Mouse (Mus musculus): Measurements from ENCODE around the gene Mipol1.

Gene Mipol1

DNA sequence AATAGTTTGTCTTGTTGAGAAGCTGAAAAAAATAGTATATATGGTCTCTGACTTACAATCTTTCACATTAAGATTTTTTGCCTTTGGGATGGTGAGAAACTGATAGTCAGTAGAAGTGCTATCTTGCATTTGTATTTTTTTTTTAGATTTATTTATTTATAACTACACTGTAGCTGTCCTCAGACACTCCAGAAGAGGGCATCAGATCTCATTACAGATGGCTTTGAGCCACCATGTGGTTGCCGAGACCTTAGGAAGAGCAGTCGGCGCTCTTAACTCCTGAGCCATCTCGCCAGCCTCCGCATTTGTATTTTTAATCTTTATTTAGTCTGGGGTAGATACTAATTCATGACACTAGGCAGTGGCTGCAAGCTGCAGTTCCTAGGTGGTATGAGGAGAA is 3.2 kb downstream of the Mipol1 start:
- ATAC-seq (ENCODE audit: insufficient number of reproducible peaks, low FRiP score, low TSS enrichment) = no peak

DNA sequence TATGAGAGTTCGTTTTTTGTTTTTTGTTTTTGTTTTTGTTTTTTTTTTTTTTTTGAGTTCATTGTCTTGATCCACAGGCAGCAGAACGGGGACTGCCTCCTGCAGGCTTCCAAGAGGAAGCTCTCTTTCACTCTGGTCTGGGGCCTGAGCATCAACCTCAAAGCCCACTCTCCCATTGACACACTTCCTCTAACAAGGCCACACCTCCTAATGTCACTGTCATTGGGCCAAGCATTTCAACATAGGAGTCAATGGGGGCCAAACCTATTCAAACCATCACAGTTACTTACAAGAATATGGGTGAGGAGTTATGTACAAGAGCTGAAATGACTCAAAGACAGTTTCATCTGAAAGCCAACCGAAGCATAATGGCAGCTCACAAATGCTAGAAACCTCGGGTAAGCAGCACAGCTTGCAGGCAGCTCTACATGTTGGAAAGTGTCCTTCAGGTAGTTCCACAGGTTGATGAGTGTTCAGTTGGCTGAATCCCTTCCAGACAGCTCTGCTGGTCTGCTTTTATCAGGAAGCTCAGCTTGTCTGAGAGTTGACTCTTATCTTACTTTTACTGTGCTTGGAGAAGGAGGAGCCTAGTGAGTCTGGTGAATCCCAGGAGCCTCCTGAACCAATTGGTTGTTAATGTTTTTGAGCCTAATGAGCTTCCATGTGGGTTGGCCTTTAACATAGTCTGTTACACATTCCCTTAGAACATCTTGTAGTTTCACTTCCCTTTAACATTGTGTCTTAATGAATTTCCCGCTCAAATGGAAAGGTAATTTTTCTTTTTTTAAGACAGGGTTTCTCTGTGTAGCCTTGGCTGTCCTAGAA is 13.7 kb downstream of the Mipol1 start:
- no peak for ATAC-seq (ENCODE audit: insufficient number of reproducible peaks, low FRiP score, low TSS enrichment)

DNA sequence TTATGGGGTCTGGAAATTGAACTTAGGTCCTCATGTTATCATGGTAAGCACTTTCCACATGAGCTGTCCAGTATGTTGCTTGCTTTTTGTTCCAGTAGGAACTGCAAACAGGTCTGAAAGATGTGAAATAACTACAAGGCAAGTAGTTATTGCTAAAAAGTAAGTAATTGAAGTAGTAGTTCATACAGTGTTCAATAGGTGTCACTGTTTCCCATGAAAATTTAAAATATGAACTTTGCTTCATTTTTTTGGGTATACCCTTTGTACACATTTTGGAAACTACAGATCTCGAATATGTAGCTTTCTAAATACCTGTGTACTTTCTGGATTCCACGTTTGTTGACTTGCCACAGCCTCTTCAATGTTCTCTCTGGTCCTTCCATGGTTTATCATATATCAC is 28.3 kb downstream of the Mipol1 start:
- ATAC-seq (ENCODE audit: insufficient number of reproducible peaks, low FRiP score, low TSS enrichment) = no peak

DNA sequence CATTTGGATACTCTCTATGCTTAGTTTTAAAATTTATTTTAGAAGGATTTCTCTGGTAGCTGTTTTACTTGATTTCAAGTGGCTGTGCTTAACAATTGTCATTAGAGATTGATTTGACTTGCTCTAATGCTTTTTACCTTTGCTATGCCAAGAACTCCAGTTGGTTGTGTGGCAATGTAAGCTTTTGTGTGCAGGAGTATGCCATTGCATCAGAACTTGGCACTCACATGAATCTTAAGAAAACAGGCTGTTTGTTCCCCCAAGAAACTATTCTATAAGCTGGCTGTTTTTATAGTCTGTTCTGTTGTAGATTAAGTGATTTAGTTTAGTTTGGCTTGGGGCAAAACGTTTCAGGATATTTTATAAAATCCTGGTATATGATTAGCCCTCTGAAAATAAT is 45.2 kb downstream of the Mipol1 start:
- no peak for ATAC-seq (ENCODE audit: insufficient number of reproducible peaks, low FRiP score, low TSS enrichment)

DNA sequence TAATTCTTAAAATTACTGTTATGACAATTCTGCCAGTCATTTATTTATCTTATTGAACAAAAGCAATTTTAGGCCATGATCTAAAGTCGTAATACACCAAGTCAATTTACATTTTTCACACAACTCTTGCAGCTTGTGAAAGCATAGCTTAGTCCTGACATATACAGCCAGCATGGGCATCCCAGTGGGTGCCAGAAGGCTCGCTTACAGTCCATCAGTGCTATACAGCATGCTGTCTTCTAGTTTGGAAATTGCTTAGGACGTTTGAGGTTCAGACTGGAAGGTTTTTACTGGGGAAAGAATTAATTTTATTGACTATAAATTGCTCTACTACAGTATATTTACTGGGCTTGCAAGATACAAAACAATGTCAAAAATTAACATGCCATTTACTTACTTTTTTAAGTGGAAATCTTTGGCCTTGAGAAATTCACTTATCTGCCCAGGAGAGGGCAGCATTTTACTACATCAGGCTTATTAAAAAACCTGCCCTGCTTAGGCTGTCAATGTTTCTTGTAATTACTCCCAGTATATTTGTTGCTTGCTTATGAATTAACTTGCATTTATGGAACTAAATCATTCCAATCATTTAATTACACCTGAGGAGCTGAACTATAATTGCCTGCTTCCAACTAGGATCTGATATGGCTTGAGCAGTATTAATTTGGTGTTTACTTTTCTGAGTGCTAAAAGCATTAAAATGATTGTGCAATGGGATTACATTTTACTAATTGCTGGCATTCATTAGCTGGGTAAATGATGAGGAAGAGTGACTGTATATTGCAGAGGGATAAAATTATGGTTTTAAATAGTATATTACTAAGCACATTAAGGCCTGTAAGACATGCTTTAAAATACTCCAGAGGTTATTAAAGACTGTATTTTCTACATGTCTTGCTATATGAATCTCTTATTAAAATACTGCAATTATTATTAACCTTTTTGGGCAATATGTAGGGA is 51.2 kb downstream of the Mipol1 start:
- 0 out of 2 replicates have a peak, but pooled peaks have one; percentile 31 for ATAC-seq (ENCODE audit: insufficient number of reproducible peaks, low FRiP score, low TSS enrichment)

DNA sequence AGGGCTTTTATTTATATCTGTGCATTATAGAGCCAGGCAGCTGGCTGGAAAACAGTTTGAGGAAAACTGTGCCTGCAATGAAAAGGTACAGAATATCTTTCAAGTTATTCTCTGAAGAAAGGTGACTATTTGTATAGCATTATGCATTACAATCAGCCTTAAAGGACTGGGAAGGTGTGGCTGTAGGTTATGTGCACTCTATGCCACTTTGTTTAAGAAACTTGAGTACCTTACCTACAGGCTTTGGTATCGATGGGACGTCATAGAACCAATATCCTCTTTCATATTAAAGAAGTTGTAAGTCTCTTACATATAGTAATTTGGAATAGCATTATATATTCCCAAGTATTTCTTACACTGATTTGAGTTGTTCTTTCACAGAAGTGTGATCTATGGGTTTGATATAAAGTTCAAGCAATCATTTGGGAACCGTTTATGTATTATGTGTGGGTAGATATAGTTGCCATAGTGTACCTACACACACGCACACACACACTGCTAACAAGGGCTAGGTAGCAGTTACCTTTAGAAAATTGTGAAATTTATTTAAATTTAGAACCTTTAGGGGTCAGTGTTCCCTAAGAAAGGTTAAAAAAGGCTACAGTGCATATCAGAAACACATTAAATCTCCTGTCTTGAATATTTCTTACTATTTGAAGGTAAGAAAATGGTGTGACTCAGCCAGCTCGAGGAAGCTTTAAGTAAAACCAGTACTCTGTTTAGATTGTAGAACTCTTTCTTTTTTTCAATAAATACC is 55.3 kb downstream of the Mipol1 start:
- no peak for ATAC-seq (ENCODE audit: insufficient number of reproducible peaks, low FRiP score, low TSS enrichment)

DNA sequence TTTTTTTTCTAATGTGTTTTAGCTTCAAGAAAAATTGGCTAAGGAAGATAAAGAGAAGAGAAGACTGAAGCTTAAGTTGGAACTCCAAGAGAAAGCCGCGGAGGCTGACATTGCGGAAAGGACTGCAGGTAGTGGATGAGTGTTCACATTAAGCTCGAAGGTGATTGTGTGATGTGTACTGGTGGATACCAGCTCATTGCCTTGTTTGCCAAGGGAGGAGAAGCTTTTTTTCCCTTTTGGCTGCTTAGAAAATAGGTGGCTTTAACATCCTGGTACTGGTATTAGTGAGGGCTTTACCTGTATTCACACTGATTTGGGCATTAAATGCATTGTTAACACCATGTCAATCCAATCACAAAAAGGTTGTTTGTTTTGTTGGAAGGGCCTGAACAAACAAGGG is 77.1 kb downstream of the Mipol1 start:
- ATAC-seq (ENCODE audit: insufficient number of reproducible peaks, low FRiP score, low TSS enrichment) = no peak

DNA sequence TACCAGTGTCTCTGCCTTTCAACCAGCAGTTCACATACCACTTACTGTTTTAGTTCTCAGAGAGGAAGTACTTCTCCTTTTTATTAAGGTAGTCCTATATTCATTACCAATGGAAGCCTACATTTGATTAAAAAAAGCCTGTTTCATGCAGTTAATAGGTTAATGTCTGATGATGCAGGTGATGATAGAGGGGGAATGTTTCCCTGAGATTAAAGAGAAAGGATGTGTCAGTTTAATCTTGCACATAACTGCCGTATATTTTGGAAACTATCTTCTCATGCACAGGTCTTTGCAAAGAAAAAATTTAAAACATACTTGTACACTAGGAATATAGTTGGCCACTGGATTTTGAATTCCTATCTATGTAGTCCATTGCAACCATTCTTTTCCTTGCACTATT is 77.5 kb downstream of the Mipol1 start:
- no peak for ATAC-seq (ENCODE audit: insufficient number of reproducible peaks, low FRiP score, low TSS enrichment)

DNA sequence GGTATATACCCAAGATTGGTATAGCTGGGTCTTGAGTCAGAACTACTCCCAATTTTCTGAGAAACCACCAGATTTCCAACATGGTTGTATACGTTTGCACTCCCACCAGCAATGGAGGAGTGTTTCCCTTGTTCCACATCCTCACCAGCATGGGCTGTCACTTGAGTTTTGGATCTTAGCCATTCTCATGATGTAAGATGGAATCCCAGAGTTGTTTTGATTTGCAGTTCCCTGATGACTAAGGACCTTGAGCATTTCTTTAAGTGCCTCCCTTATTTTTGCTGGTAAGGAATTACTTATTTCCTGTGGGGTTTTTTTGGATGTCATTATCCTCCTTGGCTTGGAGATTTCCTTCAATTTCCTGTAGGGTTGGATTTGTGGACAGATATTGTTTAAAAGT is 108.8 kb downstream of the Mipol1 start:
- ATAC-seq (ENCODE audit: insufficient number of reproducible peaks, low FRiP score, low TSS enrichment) = no peak

DNA sequence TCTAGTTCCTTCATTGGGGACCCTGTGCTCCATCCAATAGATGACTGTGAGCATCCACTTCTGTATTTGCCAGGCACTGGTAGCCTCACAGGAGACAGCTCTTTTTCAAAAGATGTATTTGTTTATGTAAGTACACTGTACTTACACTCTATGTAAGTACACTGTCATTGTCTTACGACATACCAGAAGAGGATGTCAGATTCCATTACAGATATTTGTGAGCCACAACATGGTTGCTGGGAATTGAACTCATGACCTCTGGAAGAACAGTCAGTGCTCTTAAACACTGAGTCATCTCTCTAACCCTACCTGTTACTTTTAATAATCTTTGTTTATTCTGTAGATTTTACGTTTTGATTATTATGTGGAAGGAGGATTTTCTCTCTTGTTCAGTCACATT is 109.9 kb downstream of the Mipol1 start:
- no peak for ATAC-seq (ENCODE audit: insufficient number of reproducible peaks, low FRiP score, low TSS enrichment)

DNA sequence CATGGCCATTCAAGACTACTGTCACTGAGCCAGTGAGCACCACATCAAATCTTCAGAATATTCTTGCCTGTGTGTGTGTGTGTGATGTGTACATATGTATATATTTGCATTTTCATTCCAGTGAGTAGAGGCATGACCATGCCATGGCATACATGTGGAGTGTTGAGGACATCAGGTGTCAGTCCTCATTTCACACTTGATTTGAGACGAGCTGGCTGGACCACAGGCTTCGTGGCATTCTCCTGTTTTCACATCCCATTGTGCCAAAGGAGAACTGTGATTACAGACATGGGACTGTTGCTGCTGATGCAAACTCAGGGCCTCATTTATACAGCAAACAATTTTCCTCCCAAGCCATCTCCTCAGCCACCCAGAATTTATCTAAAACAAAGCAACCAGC is 132.5 kb downstream of the Mipol1 start:
- no peak for ATAC-seq (ENCODE audit: insufficient number of reproducible peaks, low FRiP score, low TSS enrichment)

DNA sequence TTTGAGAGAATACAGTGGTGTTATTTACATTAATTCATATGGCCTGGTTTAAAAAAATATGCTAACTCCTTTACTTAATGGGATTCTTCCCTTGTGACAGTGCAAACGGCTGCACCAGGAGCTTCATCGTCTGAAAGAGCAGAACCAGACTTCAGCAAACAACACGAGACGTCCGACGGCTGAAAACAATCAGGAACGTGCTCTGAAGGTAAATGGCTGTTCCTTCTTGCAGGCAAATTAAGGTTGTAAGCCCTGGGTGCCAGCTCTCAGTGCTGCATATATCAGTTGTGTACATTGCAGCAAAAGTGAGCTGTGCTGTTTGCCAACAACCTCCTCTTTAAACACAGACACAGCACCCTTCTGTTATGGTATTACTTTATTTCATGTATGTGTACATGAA is 133.8 kb downstream of the Mipol1 start:
- ATAC-seq (ENCODE audit: insufficient number of reproducible peaks, low FRiP score, low TSS enrichment) = no peak

DNA sequence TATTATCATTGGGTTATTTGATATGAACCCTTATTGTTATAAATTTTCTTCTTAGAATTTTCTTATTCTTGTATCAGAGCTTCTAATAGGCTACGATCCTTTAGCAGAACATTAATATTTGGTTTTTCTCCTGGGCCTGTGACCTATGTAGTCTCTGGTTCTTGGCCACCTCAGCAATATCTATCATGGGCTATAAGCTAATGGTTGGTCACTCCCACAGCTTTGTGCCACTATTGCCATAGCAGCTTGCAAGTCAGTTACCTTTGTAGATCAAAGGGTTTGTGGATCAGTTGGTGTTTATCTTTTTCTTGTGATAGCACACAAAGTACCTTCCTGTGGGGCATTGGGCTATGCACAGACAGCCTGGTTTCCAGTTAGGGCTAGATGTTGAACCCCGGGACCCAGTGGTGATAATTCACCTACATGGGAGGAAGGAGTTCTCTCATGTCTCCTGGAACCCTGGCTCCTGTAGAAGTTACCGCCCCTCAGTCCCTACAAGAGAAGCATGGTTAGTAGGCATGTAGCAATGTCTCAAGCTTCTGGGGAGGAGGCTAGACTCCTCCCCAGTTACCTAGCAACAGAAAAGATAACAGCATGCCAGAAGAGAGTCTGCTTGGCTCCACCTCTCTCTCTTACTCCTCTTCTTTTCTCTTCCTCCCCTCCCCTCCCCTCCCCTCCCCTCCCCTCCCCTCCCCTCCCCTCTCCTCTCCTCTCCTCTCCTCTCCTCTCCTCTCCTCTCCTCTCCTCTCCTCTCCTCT is 141.7 kb downstream of the Mipol1 start:
- ATAC-seq (ENCODE audit: insufficient number of reproducible peaks, low FRiP score, low TSS enrichment) = no peak

DNA sequence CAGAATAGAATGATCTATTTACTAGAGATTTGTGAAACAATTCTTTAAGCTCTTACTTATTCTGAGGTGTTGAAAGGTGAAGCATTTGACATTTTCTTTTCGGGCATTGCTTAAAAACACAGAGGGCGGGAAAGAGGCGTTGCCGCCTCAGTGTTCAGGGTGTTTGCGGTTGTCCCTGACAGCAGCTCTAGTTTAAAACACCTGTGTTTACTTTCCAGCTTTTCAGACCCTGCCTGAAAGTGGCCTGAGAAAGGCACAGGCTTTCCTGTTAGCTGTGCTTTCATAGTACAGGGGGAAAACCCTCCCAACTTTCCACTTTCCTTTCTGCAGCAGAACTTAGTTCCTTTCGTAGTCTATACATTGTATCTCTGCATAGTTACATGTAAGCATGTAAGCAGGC is 152.6 kb downstream of the Mipol1 start:
- ATAC-seq (ENCODE audit: insufficient number of reproducible peaks, low FRiP score, low TSS enrichment) = no peak

DNA sequence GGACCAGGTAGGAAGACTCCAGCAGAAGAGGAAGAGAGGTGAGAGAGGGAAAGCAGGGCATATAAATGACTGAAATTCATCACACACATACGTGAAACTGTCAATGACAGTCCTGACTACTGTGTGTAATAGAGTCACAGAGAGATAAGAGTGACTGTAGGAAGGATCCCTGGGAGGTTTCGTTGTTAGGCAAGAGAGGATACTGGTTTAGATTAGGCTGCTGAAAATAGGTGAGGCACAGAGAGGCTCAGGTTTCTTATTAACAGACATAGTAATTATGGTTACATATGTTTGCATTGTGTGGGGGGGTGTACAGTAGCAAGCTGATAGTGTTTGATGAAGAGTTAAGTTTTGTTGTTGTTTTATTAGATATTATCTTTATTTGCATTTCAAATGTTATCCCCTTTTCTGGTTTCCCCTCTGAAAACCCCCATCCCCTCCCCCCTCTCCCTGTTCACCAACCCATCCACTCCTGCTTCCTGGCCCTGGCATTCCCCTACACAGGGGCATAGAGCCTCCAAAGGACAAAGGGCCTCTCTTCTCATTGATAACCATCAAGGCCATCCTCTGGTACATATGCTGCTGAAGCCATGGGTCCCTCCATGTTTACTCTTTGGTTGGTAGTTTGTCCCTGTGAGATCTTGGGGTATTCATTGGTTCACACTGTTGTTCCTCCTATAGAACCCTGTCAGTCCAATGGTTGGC is 157.5 kb downstream of the Mipol1 start:
- ATAC-seq (ENCODE audit: insufficient number of reproducible peaks, low FRiP score, low TSS enrichment) = no peak

DNA sequence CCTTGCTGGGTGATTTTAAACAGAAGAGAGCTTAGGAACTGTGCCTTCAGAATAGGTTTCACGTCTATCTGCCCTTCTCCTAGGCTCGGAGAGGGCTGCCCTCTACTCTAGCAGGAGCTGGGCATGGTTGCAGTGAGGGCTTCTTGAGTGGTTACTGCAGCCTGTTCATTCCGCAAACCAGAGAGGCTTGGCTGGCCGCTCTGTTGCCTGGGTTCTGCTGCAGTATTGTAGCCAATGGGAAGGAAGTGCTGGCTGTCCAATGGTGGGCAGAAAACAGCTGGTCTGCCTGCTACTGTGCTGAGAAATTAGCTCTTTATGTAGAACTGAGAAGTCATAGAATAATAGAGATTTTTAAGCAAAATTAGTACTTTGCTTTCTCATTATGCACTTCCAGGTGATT is 169.3 kb downstream of the Mipol1 start:
- ATAC-seq (ENCODE audit: insufficient number of reproducible peaks, low FRiP score, low TSS enrichment) = no peak

DNA sequence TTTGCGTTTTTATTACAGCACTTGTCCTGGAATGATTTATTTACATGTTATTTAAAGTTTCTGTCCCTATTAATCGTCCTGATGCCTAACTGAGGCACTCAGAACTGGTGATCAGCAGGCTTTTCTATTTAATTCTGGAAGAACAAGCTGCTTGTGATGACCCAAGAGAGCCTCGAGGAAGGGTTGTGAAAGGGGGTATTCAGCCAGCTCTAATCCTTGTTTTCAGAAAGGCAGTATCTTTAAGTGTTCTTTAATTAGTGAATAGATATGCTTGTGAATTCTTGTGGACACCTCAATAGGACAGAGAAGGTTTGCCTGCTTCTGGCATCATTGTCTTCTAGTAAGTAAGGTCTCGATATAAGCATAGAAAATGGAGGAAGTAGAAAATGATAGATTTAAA is 170.0 kb downstream of the Mipol1 start:
- ATAC-seq (ENCODE audit: insufficient number of reproducible peaks, low FRiP score, low TSS enrichment) = no peak

DNA sequence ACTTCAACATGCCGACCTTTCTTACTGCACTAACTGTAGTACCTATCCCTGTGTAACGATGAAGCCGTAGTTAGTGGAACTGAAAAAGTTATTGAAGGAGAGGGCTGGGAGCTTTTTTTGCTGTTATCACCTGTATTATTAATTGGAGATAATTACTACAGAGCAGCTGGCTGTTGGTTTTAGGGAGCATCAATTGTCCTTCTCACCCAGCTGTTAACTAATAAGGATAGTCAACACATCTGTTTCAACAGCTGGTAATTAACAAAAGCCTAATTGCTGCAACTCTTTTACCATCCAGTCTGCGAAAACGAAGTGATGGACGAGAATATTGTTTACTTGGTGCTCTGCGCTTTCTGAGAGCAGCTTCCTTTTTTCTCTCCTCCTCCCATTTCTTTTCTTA is 170.9 kb downstream of the Mipol1 start:
- no peak for ATAC-seq (ENCODE audit: insufficient number of reproducible peaks, low FRiP score, low TSS enrichment)

DNA sequence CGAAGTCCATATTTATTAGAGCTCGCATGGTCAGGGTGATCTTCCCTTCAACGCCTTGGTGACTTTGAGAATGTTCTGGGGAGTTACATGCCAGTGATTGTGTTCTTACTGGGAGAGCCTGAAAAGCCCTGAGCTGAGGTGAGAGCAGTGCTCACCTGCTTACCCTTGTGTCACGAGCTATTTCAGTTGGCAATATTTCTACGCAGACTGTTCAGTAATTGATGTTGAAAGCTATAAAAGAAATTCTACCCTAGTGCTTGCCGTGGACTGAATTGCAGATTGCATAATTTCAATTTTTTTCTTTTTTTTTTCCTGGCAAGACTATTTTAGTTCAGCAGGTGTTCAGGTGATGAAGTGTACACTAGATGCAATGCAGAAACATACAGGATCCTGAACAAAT is 172.1 kb downstream of the Mipol1 start:
- no peak for ATAC-seq (ENCODE audit: insufficient number of reproducible peaks, low FRiP score, low TSS enrichment)
